Mouse (Mus musculus) stomach, embryonic 14.5 days (tissue): ENCODE results near the gene Dolpp1. TPM values are rescaled to one million over a fixed set of nuclear protein-coding genes. Genes with fewer than 3 reads are reported as not detected.
A peak's percentile ranks its signal among the peaks of the same experiment; 100 is the strongest.
"Not testable (repeated sequence)": the region's sequence is repeated elsewhere in the genome, so short reads cannot be mapped to it uniquely, and the experiment has no call there.

Experiments used
- ATAC-seq: fragments of 200-750 bp; cut with Nextera tagmentation; 2 replicates; pipeline ENCODE4 v1.8.0; 2017; ENCODE audit warnings: low read depth, moderate TSS enrichment; ENCODE audit not compliant: insufficient number of reproducible peaks, insufficient read depth, low FRiP score
- H3K27ac ChIP-seq: fragments of 300-500 bp; sonication (generic); 2 replicates; pipeline ENCODE4 v1.5.1; 2014; ENCODE audit warnings: mild to moderate bottlenecking, low read length, moderate library complexity, mixed read lengths
- H3K27me3 ChIP-seq: fragments of 300-500 bp; sonication (generic); 2 replicates; pipeline ENCODE4 v1.6.1; 2014; ENCODE audit warnings: low read length, control low read depth, mixed read lengths; ENCODE audit not compliant: control insufficient read depth, insufficient read depth
- H3K36me3 ChIP-seq: fragments of 300-500 bp; sonication (generic); 2 replicates; pipeline ENCODE4 v1.6.1; 2014; ENCODE audit warnings: mild to moderate bottlenecking, control low read depth, low read length, moderate library complexity, mixed read lengths; ENCODE audit not compliant: control insufficient read depth, insufficient read depth
- H3K4me1 ChIP-seq: fragments of 300-500 bp; sonication (generic); 2 replicates; pipeline ENCODE4 v1.6.1; 2014; ENCODE audit warnings: low read length, control low read depth, mixed read lengths; ENCODE audit not compliant: control insufficient read depth, insufficient read depth
- H3K4me2 ChIP-seq: fragments of 300-500 bp; sonication (generic); replicated peaks from 2 replicates; pipeline ENCODE4 v1.6.1; 2014; ENCODE audit warnings: low read depth, low read length, control low read depth
- H3K4me3 ChIP-seq: fragments of 300-500 bp; sonication (generic); 2 replicates; pipeline ENCODE4 v1.5.1; 2014; ENCODE audit warnings: low read depth, low read length, control low read depth
- H3K9ac ChIP-seq: fragments of 300-500 bp; sonication (generic); replicated peaks from 2 replicates; pipeline ENCODE4 v1.6.1; 2014; ENCODE audit warnings: low read depth, mild to moderate bottlenecking, control low read depth, low read length, moderate library complexity, mixed read lengths
- H3K9me3 ChIP-seq: fragments of 300-500 bp; sonication (generic); 2 replicates; pipeline ENCODE4 v1.6.1; 2016; ENCODE audit warnings: low read depth, low read length, control low read depth; ENCODE audit not compliant: control insufficient read depth
- WGBS: fragments of 180-500 bp; shearing (Covaris S2); extraction: QIAGEN DNeasy Blood & Tissue Kit; methylation state at CpG from one replicate; pipeline ENCODE4 v1.1.7; 2014; 5-methylcytosine and 5-hydroxymethylcytosine counted together
- polyA plus RNA-seq: library from polyadenylated mRNA; unstranded; fragments of >200 nt; fragmentation: Nextera tagmentation; extraction: Ambion mirVana; gene quantifications from 2 replicates; pipeline ENCODE4 v1.2.1, GENCODE M21; 2014

Gene Dolpp1
- polyA plus RNA-seq, 1 experiment from 2014 or later = 35.8 TPM

DNA sequence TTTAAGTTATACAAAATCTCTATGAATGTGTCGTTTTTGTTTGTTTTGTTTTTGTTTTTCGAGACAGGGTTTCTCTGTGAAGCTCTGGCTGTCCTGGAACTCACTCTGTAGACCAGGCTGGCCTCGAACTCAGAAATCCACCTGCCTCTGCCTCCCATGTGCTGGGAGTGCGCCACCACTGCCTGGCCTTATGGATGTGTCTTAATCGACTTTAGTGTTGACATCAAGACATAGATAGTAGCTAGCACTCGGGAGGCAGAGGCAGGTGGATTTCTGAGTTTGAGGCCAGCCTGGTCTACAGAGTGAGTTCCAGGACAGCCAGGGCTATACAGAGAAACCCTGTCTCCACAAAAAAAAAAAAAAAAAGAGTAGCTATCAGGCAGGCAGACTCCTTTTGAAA lies 25.1 kb downstream of the Dolpp1 start:
- peak overlapping the region; percentile 89; the same call in 1 of the 2 replicates for H3K4me3 ChIP-seq
- H3K9ac ChIP-seq, H3K27ac ChIP-seq, H3K27me3 ChIP-seq, ATAC-seq, H3K9me3 ChIP-seq, H3K36me3 ChIP-seq: not testable (repeated sequence)
- peak overlapping the region; percentile 89 for H3K4me2 ChIP-seq
- 71% methylated on average over 6 of the region's 6 CpGs for WGBS
- peaks cover 14% of the 10 kb centered on the region for H3K4me1 ChIP-seq

DNA sequence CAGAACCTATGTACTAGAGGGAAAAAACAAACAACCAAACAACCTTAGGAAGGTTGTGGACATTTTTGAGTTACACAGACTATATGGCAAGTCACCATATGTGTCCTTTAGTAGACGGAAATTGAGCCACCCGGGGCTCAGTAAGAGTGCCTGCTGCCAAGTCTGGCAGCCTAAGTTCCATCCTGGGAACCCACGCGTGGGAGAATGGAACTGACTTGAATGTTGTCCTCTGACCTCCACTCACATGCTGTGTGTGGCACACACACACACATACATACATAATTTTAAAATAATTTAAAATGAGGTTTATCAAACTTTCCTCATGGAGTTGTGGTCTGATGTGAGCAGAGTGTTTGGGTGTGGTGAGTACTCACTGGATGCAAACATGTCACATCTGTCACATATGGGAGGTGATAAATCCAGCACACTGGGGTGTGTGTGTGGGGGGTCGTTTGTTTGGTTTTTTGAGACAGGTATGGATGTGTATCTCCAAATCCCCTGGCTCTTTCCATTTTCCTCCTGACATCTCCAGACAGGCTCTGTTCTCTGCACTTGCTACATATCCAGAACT lies 25.6 kb downstream of the Dolpp1 start:
- Histone ChIP-seq H3K4me3 (no peak overlapping the region), H3K27me3 (no peaks in the 10 kb centered on the region), H3K9ac (no peak overlapping the region), H3K9me3 (no peaks in the 10 kb centered on the region), H3K4me1 (peaks cover 14% of the 10 kb centered on the region), H3K27ac (no peak overlapping the region), H3K4me2 (no peak overlapping the region; the same call in 1 of the 2 replicates), H3K36me3 (no peaks in the 10 kb centered on the region)
- no peak for ATAC-seq
- WGBS = 69% methylated on average over 5 of the region's 5 CpGs

DNA sequence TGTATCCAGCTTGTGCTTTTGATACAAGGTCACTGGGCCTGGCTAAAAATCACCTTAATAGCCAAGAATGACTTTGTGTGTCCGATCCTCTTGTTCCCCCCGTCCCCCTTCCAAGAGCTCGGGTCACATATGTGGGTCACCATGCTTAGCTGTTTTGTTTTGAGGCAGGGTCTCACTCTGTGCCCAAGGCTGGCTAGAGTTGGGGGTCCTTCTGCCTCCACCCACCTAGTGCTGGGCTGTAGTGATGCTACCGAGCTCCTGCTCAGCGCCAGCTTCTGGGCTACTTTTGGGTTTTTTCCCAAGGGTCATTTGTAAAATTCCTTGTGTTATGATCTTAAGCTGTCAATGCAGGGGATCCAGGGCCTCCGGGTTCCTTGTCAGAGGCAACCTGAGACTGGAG lies 26.2 kb downstream of the Dolpp1 start:
- Histone ChIP-seq H3K36me3 (no peaks in the 10 kb centered on the region), H3K4me1 (peaks cover 14% of the 10 kb centered on the region), H3K4me3 (no peak overlapping the region), H3K4me2 (peak overlapping the region; percentile 6; the same call in 1 of the 2 replicates), H3K9ac (no peak overlapping the region), H3K27ac (no peak overlapping the region), H3K27me3 (no peaks in the 10 kb centered on the region), H3K9me3 (no peaks in the 10 kb centered on the region)
- ATAC-seq = no peak
- WGBS = 65% methylated on average over 6 of the region's 6 CpGs

DNA sequence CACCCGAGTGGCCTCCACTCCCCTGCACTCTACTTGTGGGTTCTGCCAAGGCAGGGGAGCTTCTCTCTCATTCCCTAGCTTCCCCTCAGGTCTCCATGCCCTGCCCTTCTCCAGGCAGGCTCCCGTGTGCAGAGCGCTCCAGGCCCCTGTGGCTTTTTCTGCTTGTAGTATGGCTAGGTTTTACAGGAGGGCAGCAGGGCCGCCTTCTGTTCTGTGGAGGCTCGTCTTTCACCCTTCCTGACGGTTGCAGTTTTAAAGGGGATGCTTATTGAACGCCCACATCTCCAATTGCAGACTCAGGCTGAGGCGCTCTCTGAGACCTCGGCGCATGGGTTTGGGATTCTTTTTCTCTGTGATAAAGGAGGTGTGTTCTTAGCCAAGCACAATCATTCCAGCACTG lies 27.1 kb downstream of the Dolpp1 start:
- no peak overlapping the region for H3K9ac ChIP-seq
- no peak overlapping the region for H3K4me3 ChIP-seq
- H3K27ac ChIP-seq = peak overlapping the region; percentile 66; the same call in 1 of the 2 replicates
- peak overlapping the region; percentile 20 for H3K4me2 ChIP-seq
- H3K9me3 ChIP-seq = no peaks in the 10 kb centered on the region
- no peaks in the 10 kb centered on the region for H3K27me3 ChIP-seq
- peaks cover 14% of the 10 kb centered on the region for H3K4me1 ChIP-seq
- ATAC-seq = no peak
- 28% methylated on average over 10 of the region's 10 CpGs for WGBS
- no peaks in the 10 kb centered on the region for H3K36me3 ChIP-seq

DNA sequence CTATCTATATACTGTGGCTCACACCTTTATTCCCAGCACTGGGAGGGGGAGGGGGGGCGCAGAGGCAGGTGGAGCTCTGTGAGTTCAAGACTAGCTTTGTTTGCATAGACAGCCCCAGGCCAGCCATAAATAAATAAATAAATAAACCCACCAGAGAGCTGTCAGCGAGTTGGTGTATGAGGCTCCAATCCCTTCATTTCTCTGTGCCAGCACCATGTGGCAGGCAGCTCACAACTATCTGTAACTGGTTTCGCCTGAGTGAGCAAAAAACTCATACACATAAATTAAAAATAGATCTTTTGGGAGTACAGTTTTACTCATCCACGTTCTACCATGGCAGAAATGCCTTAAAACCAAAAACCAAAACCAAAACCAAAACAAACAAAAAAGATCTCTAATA lies 29.4 kb downstream of the Dolpp1 start:
- Histone ChIP-seq H3K9ac (no peak overlapping the region), H3K4me3 (no peak overlapping the region), H3K36me3 (peaks cover under 1% of the 10 kb centered on the region), H3K27me3 (no peaks in the 10 kb centered on the region), H3K27ac (no peak overlapping the region), H3K4me1 (peaks cover 14% of the 10 kb centered on the region), H3K4me2 (no peak overlapping the region), H3K9me3 (no peaks in the 10 kb centered on the region)
- 65% methylated on average over 4 of the region's 4 CpGs for WGBS
- ATAC-seq = no peak

DNA sequence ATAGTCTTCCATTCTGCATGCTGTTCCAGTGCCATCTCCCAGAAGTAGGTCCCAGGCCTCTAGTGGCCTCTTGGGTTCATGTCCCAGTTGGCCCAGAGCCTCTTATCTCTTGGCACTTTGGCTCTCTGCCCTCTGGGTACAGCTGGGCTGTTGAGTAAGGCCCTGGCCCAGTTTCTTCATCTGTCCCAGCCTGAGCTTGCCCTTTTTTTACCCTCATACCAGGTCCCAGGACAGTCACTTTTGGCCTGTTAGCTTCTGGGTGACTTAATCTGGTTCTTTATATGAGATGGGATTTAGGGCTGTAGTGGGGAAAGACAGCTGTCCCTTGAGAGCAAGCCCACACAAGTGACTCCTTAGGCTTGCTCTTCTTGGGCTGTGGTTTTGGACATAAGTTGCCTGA lies 37.1 kb downstream of the Dolpp1 start:
- H3K36me3 ChIP-seq = peaks cover 73% of the 10 kb centered on the region
- no peak overlapping the region for H3K27ac ChIP-seq
- H3K9ac ChIP-seq = no peak overlapping the region
- H3K9me3 ChIP-seq = no peaks in the 10 kb centered on the region
- no peaks in the 10 kb centered on the region for H3K4me1 ChIP-seq
- no peak overlapping the region for H3K4me3 ChIP-seq
- no peaks in the 10 kb centered on the region for H3K27me3 ChIP-seq
- no peak for ATAC-seq
- H3K4me2 ChIP-seq = no peak overlapping the region

DNA sequence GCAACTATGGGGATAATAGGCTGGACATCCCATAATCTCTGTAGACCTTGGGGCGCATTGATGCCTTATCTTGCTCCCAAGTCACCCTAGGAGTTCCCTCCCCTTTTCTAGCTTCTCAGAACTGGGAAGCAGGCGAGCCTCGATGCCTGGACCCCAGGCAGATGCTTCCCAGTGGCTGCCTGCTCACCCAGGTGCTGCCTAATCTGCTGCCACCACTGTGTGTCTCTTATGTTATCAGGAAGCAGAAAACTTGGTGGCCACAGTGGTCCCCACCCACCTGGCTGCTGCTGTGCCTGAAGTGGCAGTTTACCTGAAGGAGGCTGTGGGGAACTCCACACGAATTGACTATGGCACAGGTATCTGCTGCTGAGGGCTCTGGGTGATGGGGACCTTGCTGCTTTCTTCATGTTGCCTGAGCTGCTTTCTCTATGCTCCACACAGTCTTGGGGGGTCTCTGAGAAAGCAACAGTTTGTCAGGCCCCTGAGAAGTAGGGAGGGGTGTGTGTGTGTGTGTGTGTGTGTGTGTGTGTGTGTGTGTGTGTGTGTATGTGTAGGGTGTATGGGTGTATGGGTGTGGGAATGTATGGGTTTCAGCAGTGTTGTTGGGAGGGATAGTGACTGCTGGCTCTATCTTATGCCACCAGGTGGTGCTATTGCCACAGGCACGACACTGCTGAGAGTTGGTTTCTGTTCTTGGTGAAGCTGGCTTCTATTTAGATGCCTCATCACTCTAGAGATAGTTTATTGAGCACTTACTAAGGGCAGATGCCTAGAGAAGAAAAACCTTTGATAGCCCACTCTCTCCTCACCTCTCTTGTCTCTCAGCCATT lies 43.5 kb downstream of the Dolpp1 start:
- ATAC-seq = peak; percentile 51
- Histone ChIP-seq H3K36me3 (peaks cover 59% of the 10 kb centered on the region), H3K9ac (no peak overlapping the region), H3K9me3 (no peaks in the 10 kb centered on the region), H3K4me2 (no peak overlapping the region), H3K4me1 (peaks cover 14% of the 10 kb centered on the region), H3K27me3 (no peaks in the 10 kb centered on the region), H3K4me3 (no peak overlapping the region), H3K27ac (no peak overlapping the region)
- 54% methylated on average over 5 of the region's 5 CpGs for WGBS

DNA sequence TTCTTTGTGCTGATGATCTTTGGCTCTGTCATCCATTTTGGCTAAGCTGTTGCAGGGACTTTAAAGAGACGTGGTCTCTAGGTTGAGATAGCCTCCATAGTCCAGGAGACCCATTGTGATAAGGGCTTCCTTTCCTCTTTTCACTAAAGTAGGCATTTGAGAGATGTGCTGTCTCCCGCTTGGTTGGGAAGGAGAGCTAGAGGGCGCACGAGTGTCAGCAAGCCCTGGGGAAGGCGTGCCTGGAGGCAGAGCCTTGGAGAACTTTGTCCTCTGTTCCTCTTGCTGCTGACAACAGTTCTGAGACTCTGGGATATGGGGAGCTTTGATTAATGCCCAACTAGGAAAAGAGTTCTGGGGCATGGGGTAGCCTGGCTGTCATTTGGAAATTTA lies 44.1 kb downstream of the Dolpp1 start:
- Histone ChIP-seq H3K4me2 (no peak overlapping the region), H3K27me3 (no peaks in the 10 kb centered on the region), H3K4me3 (no peak overlapping the region), H3K4me1 (peaks cover 20% of the 10 kb centered on the region), H3K9me3 (no peaks in the 10 kb centered on the region), H3K36me3 (peaks cover 53% of the 10 kb centered on the region), H3K27ac (no peak overlapping the region), H3K9ac (no peak overlapping the region)
- no peak for ATAC-seq
- WGBS = 83% methylated on average over 5 of the region's 5 CpGs
